Mouse (Mus musculus): Measurements from ENCODE around the gene Rnls.
"Not testable (repeated sequence)": the region's sequence is repeated elsewhere in the genome, so short reads cannot be mapped to it uniquely, and the experiment has no call there.

Rnls gene

GRCm38 (mm10) chr19:33391651-33392382, at the start of gene Rnls:
TSS of gene Rnls (minus strand) at chr19:33392295.
- DNase-seq (ENCODE audit: low spot score), result peak; percentile 56

GRCm38 (mm10) chr19:33429457-33429856, 37.4 kb upstream of the Rnls start:
- no peak for DNase-seq (ENCODE audit: low spot score)

GRCm38 (mm10) chr19:33419368-33419767, 27.3 kb upstream of the Rnls start:
- not testable (repeated sequence) for DNase-seq (ENCODE audit: low spot score)

GRCm38 (mm10) chr19:33380825-33381224, 11.3 kb downstream of the Rnls start:
- DNase-seq (ENCODE audit: low spot score), result no peak

GRCm38 (mm10) chr19:33380386-33380785, 11.7 kb downstream of the Rnls start:
- peak; percentile 49 for DNase-seq (ENCODE audit: low spot score)

- no peak for DNase-seq (ENCODE audit: low spot score)
These were observed 23.3 kb downstream of the Rnls start for GRCm38 (mm10) chr19:33368808-33369207.

GRCm38 (mm10) chr19:33366661-33367060, 25.4 kb downstream of the Rnls start:
- DNase-seq (ENCODE audit: low spot score), result peak; percentile 41

- DNase-seq (ENCODE audit: low spot score), result no peak
These were observed 35.1 kb downstream of the Rnls start for GRCm38 (mm10) chr19:33357019-33357418.

- no peak for DNase-seq (ENCODE audit: low spot score)
These were observed 52.0 kb downstream of the Rnls start for GRCm38 (mm10) chr19:33340119-33340518.

GRCm38 (mm10) chr19:33326706-33327641, 65.1 kb downstream of the Rnls start:
- no peak for DNase-seq (ENCODE audit: low spot score)

- DNase-seq (ENCODE audit: low spot score), result no peak
These were observed 73.3 kb downstream of the Rnls start for GRCm38 (mm10) chr19:33318785-33319184.

GRCm38 (mm10) chr19:33317130-33317529, 75.0 kb downstream of the Rnls start:
- DNase-seq (ENCODE audit: low spot score), result no peak

- DNase-seq (ENCODE audit: low spot score), result no peak
These were observed 92.3 kb downstream of the Rnls start for GRCm38 (mm10) chr19:33299726-33300292.

- no peak for DNase-seq (ENCODE audit: low spot score)
These were observed 95.8 kb downstream of the Rnls start for GRCm38 (mm10) chr19:33296338-33296737.

- DNase-seq (ENCODE audit: low spot score), result no peak
These were observed 109.1 kb downstream of the Rnls start for GRCm38 (mm10) chr19:33282985-33283384.

GRCm38 (mm10) chr19:33276421-33276820, 115.7 kb downstream of the Rnls start:
- no peak for DNase-seq (ENCODE audit: low spot score)

GRCm38 (mm10) chr19:33273676-33274075, 118.4 kb downstream of the Rnls start:
- no peak for DNase-seq (ENCODE audit: low spot score)

- no peak for DNase-seq (ENCODE audit: low spot score)
These were observed 120.5 kb downstream of the Rnls start for GRCm38 (mm10) chr19:33271571-33271970.

- no peak for DNase-seq (ENCODE audit: low spot score)
These were observed 121.9 kb downstream of the Rnls start for GRCm38 (mm10) chr19:33270231-33270630.

GRCm38 (mm10) chr19:33268044-33268443, 124.1 kb downstream of the Rnls start:
- no peak for DNase-seq (ENCODE audit: low spot score)

- DNase-seq (ENCODE audit: low spot score), result no peak
These were observed 126.8 kb downstream of the Rnls start for GRCm38 (mm10) chr19:33265245-33265644.

GRCm38 (mm10) chr19:33264224-33264993, 127.7 kb downstream of the Rnls start:
- no peak for DNase-seq (ENCODE audit: low spot score)
